Mouse (Mus musculus) stomach, embryonic 14.5 days (tissue): ENCODE results near the gene Thoc6. TPM values are rescaled to one million over a fixed set of nuclear protein-coding genes. Genes with fewer than 3 reads are reported as not detected.

Source experiments
- ATAC-seq: fragments of 200-750 bp; cut with Nextera tagmentation; 2 replicates; pipeline ENCODE4 v1.8.0; 2017; ENCODE audit warnings: low read depth, moderate TSS enrichment; ENCODE audit not compliant: insufficient number of reproducible peaks, insufficient read depth, low FRiP score
- H3K27ac ChIP-seq: fragments of 300-500 bp; sonication (generic); 2 replicates; pipeline ENCODE4 v1.5.1; 2014; ENCODE audit warnings: mild to moderate bottlenecking, low read length, moderate library complexity, mixed read lengths
- H3K27me3 ChIP-seq: fragments of 300-500 bp; sonication (generic); 2 replicates; pipeline ENCODE4 v1.6.1; 2014; ENCODE audit warnings: low read length, control low read depth, mixed read lengths; ENCODE audit not compliant: control insufficient read depth, insufficient read depth
- H3K36me3 ChIP-seq: fragments of 300-500 bp; sonication (generic); 2 replicates; pipeline ENCODE4 v1.6.1; 2014; ENCODE audit warnings: mild to moderate bottlenecking, control low read depth, low read length, moderate library complexity, mixed read lengths; ENCODE audit not compliant: control insufficient read depth, insufficient read depth
- H3K4me1 ChIP-seq: fragments of 300-500 bp; sonication (generic); 2 replicates; pipeline ENCODE4 v1.6.1; 2014; ENCODE audit warnings: low read length, control low read depth, mixed read lengths; ENCODE audit not compliant: control insufficient read depth, insufficient read depth
- H3K4me2 ChIP-seq: fragments of 300-500 bp; sonication (generic); replicated peaks from 2 replicates; pipeline ENCODE4 v1.6.1; 2014; ENCODE audit warnings: low read depth, low read length, control low read depth
- H3K4me3 ChIP-seq: fragments of 300-500 bp; sonication (generic); 2 replicates; pipeline ENCODE4 v1.5.1; 2014; ENCODE audit warnings: low read depth, low read length, control low read depth
- H3K9ac ChIP-seq: fragments of 300-500 bp; sonication (generic); replicated peaks from 2 replicates; pipeline ENCODE4 v1.6.1; 2014; ENCODE audit warnings: low read depth, mild to moderate bottlenecking, control low read depth, low read length, moderate library complexity, mixed read lengths
- H3K9me3 ChIP-seq: fragments of 300-500 bp; sonication (generic); 2 replicates; pipeline ENCODE4 v1.6.1; 2016; ENCODE audit warnings: low read depth, low read length, control low read depth; ENCODE audit not compliant: control insufficient read depth
- WGBS: fragments of 180-500 bp; shearing (Covaris S2); extraction: QIAGEN DNeasy Blood & Tissue Kit; methylation state at CpG from one replicate; pipeline ENCODE4 v1.1.7; 2014; 5-methylcytosine and 5-hydroxymethylcytosine counted together
- polyA plus RNA-seq: library from polyadenylated mRNA; unstranded; fragments of >200 nt; fragmentation: Nextera tagmentation; extraction: Ambion mirVana; gene quantifications from 2 replicates; pipeline ENCODE4 v1.2.1, GENCODE M21; 2014

The Thoc6 gene
- polyA plus RNA-seq, 1 experiment from 2014 or later, result 40.0 TPM

DNA sequence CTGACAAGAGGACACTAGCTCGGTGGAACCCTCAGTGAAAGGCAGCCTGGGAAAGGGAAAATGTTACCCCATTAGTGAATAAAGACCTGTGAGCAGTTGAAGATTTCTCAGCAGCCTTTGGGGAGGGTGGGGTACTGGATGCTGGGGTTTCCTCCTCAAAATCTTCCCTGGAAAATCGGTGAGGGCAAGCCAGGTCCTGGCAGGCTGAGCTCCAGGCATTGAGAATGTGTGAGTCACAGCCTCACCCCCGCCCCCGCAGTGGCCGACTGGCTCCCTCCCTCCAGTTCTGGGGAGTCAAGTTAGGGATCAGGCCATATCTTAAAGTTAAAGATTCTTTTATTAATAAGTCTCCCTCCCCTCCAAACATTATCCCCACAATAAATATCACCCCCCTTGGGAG lies 1.4 kb upstream of the Thoc6 start:
- H3K4me2 ChIP-seq, result peak overlapping the region; percentile 72
- no peak overlapping the region for H3K9ac ChIP-seq
- peak overlapping the region; percentile 35; the same call in 1 of the 2 replicates for H3K27ac ChIP-seq
- H3K36me3 ChIP-seq, result peaks cover 2% of the 10 kb centered on the region; the same call in 1 of the 2 replicates
- H3K4me1 ChIP-seq, result peaks cover 29% of the 10 kb centered on the region; the same call in 1 of the 2 replicates
- ATAC-seq, result no peak
- H3K27me3 ChIP-seq, result peaks cover 13% of the 10 kb centered on the region
- 32% methylated on average over 5 of the region's 5 CpGs for WGBS
- no peaks in the 10 kb centered on the region for H3K9me3 ChIP-seq
- no peak overlapping the region; the same call in 1 of the 2 replicates for H3K4me3 ChIP-seq

DNA sequence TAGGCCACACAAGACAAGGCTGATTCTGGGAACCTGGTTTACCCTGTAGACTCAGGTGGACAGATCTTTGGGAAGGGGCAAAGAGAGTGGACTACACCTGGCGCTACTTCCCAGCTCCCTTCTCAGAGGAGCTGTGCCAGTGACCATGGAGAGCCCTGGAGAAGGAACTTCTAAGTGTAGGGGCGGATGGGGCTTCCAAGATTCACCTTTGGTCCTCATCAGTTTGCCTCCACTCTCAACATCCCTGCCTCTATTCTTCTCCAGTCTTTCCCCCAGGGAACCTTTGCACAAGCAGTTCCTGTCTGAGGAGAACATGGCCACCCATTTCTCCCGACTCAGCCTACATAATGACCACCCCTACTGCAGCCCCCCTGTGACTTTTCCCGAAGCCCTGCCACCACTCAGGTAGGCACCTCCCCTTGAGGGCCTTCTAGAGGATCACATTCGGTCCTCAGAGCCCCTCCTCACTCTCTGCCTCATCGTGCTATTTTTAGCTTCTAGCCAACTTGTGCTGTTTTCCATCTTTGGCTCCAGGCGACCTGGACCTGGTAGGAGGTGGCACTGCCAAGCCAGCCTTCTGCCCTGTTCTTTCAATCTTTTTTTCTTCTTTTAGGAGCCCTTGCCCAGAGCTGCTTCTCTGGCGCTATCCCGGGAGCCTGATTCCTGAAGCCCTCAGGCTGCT lies 730 bp upstream of the Thoc6 start:
- ATAC-seq, result no peak
- H3K9ac ChIP-seq, result no peak overlapping the region; the same call in 1 of the 2 replicates
- WGBS, result 28% methylated on average over 9 of the region's 9 CpGs
- H3K4me2 ChIP-seq, result peak overlapping the region; percentile 72
- peak overlapping the region; percentile 35; the same call in 1 of the 2 replicates for H3K27ac ChIP-seq
- peaks cover 9% of the 10 kb centered on the region; the same call in 1 of the 2 replicates for H3K36me3 ChIP-seq
- no peaks in the 10 kb centered on the region for H3K9me3 ChIP-seq
- H3K4me3 ChIP-seq, result peak overlapping the region; percentile 54
- H3K4me1 ChIP-seq, result peaks cover 29% of the 10 kb centered on the region; the same call in 1 of the 2 replicates
- peaks cover 8% of the 10 kb centered on the region; the same call in 1 of the 2 replicates for H3K27me3 ChIP-seq

GRCm38 (mm10) chr17:23672761-23673160 lies 921 bp downstream of the Thoc6 start:
- H3K27ac ChIP-seq, result no peak overlapping the region
- H3K4me3 ChIP-seq, result peak overlapping the region; percentile 54; the same call in 1 of the 2 replicates
- ATAC-seq, result no peak
- peaks cover 29% of the 10 kb centered on the region; the same call in 1 of the 2 replicates for H3K4me1 ChIP-seq
- 63% methylated on average over 3 of the region's 3 CpGs for WGBS
- H3K27me3 ChIP-seq, result no peaks in the 10 kb centered on the region
- H3K36me3 ChIP-seq, result peaks cover 23% of the 10 kb centered on the region
- H3K4me2 ChIP-seq, result peak overlapping the region; percentile 72
- H3K9me3 ChIP-seq, result no peaks in the 10 kb centered on the region
- no peak overlapping the region for H3K9ac ChIP-seq

GRCm38 (mm10) chr17:23671519-23671918 lies 2.2 kb downstream of the Thoc6 start:
- no peaks in the 10 kb centered on the region for H3K9me3 ChIP-seq
- no peaks in the 10 kb centered on the region for H3K27me3 ChIP-seq
- no peak overlapping the region for H3K4me3 ChIP-seq
- H3K27ac ChIP-seq, result no peak overlapping the region
- H3K4me2 ChIP-seq, result no peak overlapping the region
- H3K4me1 ChIP-seq, result peaks cover 27% of the 10 kb centered on the region; the same call in 1 of the 2 replicates
- H3K36me3 ChIP-seq, result peaks cover 28% of the 10 kb centered on the region
- 97% methylated on average over 3 of the region's 3 CpGs for WGBS
- no peak for ATAC-seq
- no peak overlapping the region for H3K9ac ChIP-seq

DNA sequence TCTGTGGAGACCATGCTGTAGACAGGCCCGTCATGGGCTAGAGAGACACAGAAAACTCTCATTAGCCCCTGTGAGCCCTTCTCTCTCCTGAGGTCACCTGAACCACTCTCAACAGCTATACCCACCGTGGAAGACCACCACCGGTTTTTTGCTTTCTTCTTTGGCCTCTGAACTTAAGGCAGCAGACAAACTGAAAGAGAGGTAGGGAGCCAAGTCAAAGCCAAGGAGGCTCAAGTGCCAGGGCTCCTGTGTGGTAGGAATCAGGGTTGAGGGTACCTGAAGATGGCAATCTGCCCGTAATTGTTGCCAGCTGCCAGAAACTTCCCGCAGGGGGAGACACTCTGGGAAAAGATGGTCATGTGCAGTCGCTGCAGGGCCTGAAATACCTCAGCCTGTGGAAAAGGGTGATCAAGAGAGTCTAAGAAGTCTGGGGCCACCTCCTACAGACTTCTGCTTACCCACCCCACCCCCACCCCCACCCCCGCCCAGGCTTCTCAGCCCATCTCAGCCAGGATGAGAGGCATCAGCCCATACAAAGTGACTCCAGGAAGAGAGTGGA lies 3.1 kb downstream of the Thoc6 start:
- Histone ChIP-seq H3K27me3 (no peaks in the 10 kb centered on the region), H3K4me1 (peaks cover 18% of the 10 kb centered on the region; the same call in 1 of the 2 replicates), H3K9me3 (no peaks in the 10 kb centered on the region), H3K4me3 (no peak overlapping the region), H3K4me2 (no peak overlapping the region), H3K27ac (no peak overlapping the region), H3K9ac (no peak overlapping the region), H3K36me3 (peaks cover 29% of the 10 kb centered on the region)
- ATAC-seq, result no peak
- 86% methylated on average over 7 of the region's 7 CpGs for WGBS

GRCm38 (mm10) chr17:23665511-23665910 lies 8.2 kb downstream of the Thoc6 start:
- peaks cover 9% of the 10 kb centered on the region for H3K27me3 ChIP-seq
- WGBS, result 84% methylated on average over 14 of the region's 14 CpGs
- H3K4me1 ChIP-seq, result no peaks in the 10 kb centered on the region
- H3K27ac ChIP-seq, result no peak overlapping the region
- no peak overlapping the region for H3K4me2 ChIP-seq
- no peaks in the 10 kb centered on the region for H3K9me3 ChIP-seq
- H3K9ac ChIP-seq, result no peak overlapping the region
- ATAC-seq, result no peak
- no peak overlapping the region for H3K4me3 ChIP-seq
- H3K36me3 ChIP-seq, result peaks cover 29% of the 10 kb centered on the region

DNA sequence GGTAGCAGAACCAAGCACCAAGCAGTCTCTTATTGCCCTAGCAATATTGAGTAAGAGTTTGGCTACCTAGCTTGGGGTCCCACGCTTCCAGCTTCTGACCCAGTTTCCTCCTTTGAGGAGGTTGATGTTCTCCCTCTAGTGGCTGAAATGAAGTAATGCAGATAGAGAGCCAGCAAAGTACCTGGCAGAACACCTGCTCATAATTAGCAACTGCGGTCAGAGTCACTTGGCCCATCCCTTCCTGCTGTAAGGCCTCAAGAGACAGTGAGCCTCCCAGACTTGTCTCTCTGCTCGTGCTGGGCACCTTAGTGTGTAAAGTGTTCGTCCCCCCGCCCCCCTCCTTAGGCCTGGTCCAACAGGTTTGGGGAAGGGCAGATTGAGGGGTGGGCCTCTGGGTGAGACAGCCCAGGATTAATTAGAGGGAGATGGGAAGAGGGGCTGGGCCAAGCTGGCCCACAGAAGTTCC lies 9.1 kb downstream of the Thoc6 start:
- H3K9me3 ChIP-seq, result no peaks in the 10 kb centered on the region
- H3K27ac ChIP-seq, result no peak overlapping the region
- ATAC-seq, result no peak
- peaks cover 22% of the 10 kb centered on the region for H3K36me3 ChIP-seq
- H3K27me3 ChIP-seq, result peaks cover 16% of the 10 kb centered on the region
- 10% methylated on average over 5 of the region's 5 CpGs for WGBS
- no peak overlapping the region for H3K4me3 ChIP-seq
- no peaks in the 10 kb centered on the region for H3K4me1 ChIP-seq
- no peak overlapping the region for H3K4me2 ChIP-seq
- H3K9ac ChIP-seq, result no peak overlapping the region

DNA sequence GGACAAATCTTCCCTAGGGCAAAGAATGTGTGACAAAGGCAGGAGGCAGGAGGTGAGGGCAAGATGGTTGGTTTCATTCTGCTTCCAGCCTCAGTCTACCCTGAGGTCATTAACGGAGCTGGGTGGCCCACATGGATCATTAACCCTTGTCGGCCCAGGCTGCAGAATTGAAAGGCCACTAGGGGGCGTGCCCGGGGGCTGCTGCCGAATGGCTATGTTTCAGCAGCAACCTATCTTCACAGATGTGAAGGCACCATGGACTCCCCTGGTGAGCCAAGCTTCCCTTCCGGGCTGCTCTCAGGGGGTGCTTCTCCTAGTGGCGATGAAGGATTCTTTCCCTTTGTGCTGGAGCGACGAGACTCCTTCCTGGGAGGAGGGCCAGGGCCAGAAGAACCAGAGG lies 12.2 kb downstream of the Thoc6 start:
- H3K4me1 ChIP-seq, result no peaks in the 10 kb centered on the region
- H3K9me3 ChIP-seq, result no peaks in the 10 kb centered on the region
- no peak overlapping the region for H3K27ac ChIP-seq
- ATAC-seq, result no peak
- whole genome bisulfite sequencing, result 5% methylated on average over 9 of the region's 9 CpGs
- H3K36me3 ChIP-seq, result peaks cover 1% of the 10 kb centered on the region
- H3K4me2 ChIP-seq, result peak overlapping the region; percentile 52; the same call in 1 of the 2 replicates
- H3K9ac ChIP-seq, result no peak overlapping the region
- H3K27me3 ChIP-seq, result peaks cover 18% of the 10 kb centered on the region
- H3K4me3 ChIP-seq, result no peak overlapping the region
